ENCODE assay signal across 8 mouse cellular contexts in genomic region chr13:110018941-110019743, GRCm38 (mm10).
DNase-seq lines count a peak whose midpoint lies in the region; ATAC-seq and TF ChIP-seq lines count a peak whose summit lies in the region.

No protein-coding gene starts in this region.

- 13% methylated on average over 20 of the region's 20 CpGs for WGBS in heart, adult 2 months
- 1% methylated on average over 20 of the region's 20 CpGs for WGBS in forebrain, embryonic 13.5 days
- 2% methylated on average over 20 of the region's 20 CpGs for WGBS in intestine, postnatal 0 days
- 3% methylated on average over 20 of the region's 20 CpGs for WGBS in stomach, embryonic 15.5 days

- DNase-seq in heart, adult 2 months: peak in 1 of 2 experiments; percentile 24
- DNase-seq in heart, postnatal 25 days (ENCODE audit: low spot score): no peak
- DNase-seq in adrenal gland, adult 8-10 months: peak; percentile 32
- DNase-seq in lung, postnatal 14 days: peak; percentile 7
- DNase-seq in urinary bladder, adult 2 months (ENCODE audit: low spot score): no peak

- no peaks in the 10 kb centered on the region for H3K36me3 ChIP-seq in heart, adult 2 months (ENCODE audit: control insufficient read depth, insufficient read depth, low read length)
- H3K36me3 ChIP-seq in forebrain, embryonic 13.5 days (ENCODE audit: poor library complexity, severe bottlenecking): no peaks in the 10 kb centered on the region
- H3K36me3 ChIP-seq in intestine, postnatal 0 days (ENCODE audit: control insufficient read depth, insufficient read depth): no peaks in the 10 kb centered on the region
- no peaks in the 10 kb centered on the region for H3K36me3 ChIP-seq in stomach, embryonic 15.5 days

- H3K4me3 ChIP-seq in heart, adult 2 months: peak overlapping the region; percentile 50
- peak overlapping the region; percentile 43 for H3K4me3 ChIP-seq in forebrain, embryonic 13.5 days
- peak overlapping the region; percentile 41 for H3K4me3 ChIP-seq in intestine, postnatal 0 days (ENCODE audit: low read depth, low read length)
- H3K4me3 ChIP-seq in stomach, embryonic 15.5 days (replicated peaks): peak overlapping the region; percentile 36

- no peak for TF ChIP-seq CTCF in heart, adult 2 months (IDR thresholded peaks at IDR 0.05)
- no peak for TF ChIP-seq CTCF in intestine, postnatal 0 days (IDR thresholded peaks at IDR 0.05; ENCODE audit: low read depth)

- no peak for TF ChIP-seq POLR2A in heart, adult 2 months (IDR thresholded peaks at IDR 0.05; ENCODE audit: insufficient read depth, low read depth, low read length)

- no peak for TF ChIP-seq EP300 in heart, adult 2 months (IDR thresholded peaks at IDR 0.05; ENCODE audit: insufficient read depth, low read depth, low read length)

- no peaks in the 10 kb centered on the region for H3K9me3 ChIP-seq in forebrain, embryonic 13.5 days (replicated peaks)
- no peaks in the 10 kb centered on the region for H3K9me3 ChIP-seq in intestine, postnatal 0 days (ENCODE audit: control insufficient read depth)
- H3K9me3 ChIP-seq in stomach, embryonic 15.5 days: no peaks in the 10 kb centered on the region

- H3K4me2 ChIP-seq in forebrain, embryonic 13.5 days: peak overlapping the region; percentile 82
- peak overlapping the region; percentile 79 for H3K4me2 ChIP-seq in intestine, postnatal 0 days (replicated peaks; ENCODE audit: low read depth)
- H3K4me2 ChIP-seq in stomach, embryonic 15.5 days: peak overlapping the region; percentile 67

- H3K4me1 ChIP-seq in heart, adult 2 months (ENCODE audit: control insufficient read depth, insufficient read depth, low read length): peaks cover 3% of the 10 kb centered on the region
- H3K4me1 ChIP-seq in forebrain, embryonic 13.5 days: peaks cover 23% of the 10 kb centered on the region
- H3K4me1 ChIP-seq in intestine, postnatal 0 days (replicated peaks; ENCODE audit: control insufficient read depth, insufficient read depth, low read length): peaks cover 9% of the 10 kb centered on the region
- peaks cover 8% of the 10 kb centered on the region; the same call in 1 of the 2 replicates for H3K4me1 ChIP-seq in stomach, embryonic 15.5 days

- H3K79me2 ChIP-seq in heart, adult 2 months (replicated peaks; ENCODE audit: control insufficient read depth, insufficient read depth, low read length): no peaks in the 10 kb centered on the region

- no peak overlapping the region; the same call in 1 of the 2 replicates for H3K27ac ChIP-seq in heart, adult 2 months
- peak overlapping the region; percentile 54 for H3K27ac ChIP-seq in forebrain, embryonic 13.5 days
- H3K27ac ChIP-seq in intestine, postnatal 0 days (ENCODE audit: low read depth, low read length): no peak overlapping the region
- H3K27ac ChIP-seq in stomach, embryonic 15.5 days: no peak overlapping the region

- peak overlapping the region; percentile 17; the same call in 1 of the 2 replicates for H3K9ac ChIP-seq in heart, adult 2 months (ENCODE audit: low read depth, low read length)
- H3K9ac ChIP-seq in forebrain, embryonic 13.5 days: peak overlapping the region; percentile 64
- no peak overlapping the region for H3K9ac ChIP-seq in intestine, postnatal 0 days (ENCODE audit: low read depth, low read length)
- H3K9ac ChIP-seq in stomach, embryonic 15.5 days: no peak overlapping the region

- H3K27me3 ChIP-seq in heart, adult 2 months (ENCODE audit: control insufficient read depth, insufficient read depth, low read length): no peaks in the 10 kb centered on the region
- peaks cover 12% of the 10 kb centered on the region for H3K27me3 ChIP-seq in forebrain, embryonic 13.5 days
- H3K27me3 ChIP-seq in intestine, postnatal 0 days (replicated peaks; ENCODE audit: control insufficient read depth, insufficient read depth, low read length): 0 out of 2 replicates have a peak, but pooled peaks cover 12% of the 10 kb centered on the region
- no peaks in the 10 kb centered on the region for H3K27me3 ChIP-seq in stomach, embryonic 15.5 days (replicated peaks)

- ATAC-seq in forebrain, embryonic 13.5 days: peak; percentile 73
- 0 out of 2 replicates have a peak, but pooled peaks have one; percentile 13 for ATAC-seq in intestine, postnatal 0 days
- no peak for ATAC-seq in stomach, embryonic 15.5 days (ENCODE audit: insufficient read depth, low FRiP score, low read depth)

- intact Hi-C loops in heart, adult 2 months (cut with DNase I): loop anchor here (1.0 to 2.0 kb wide), 2 partner anchors 30 to 97 kb away; no protein-coding TSS in a partner anchor
- intact Hi-C loops in heart, postnatal 25 days (cut with DNase I): loop anchor here (1.0 to 5.0 kb wide), 2 partner anchors 97 to 242 kb away; no protein-coding TSS in a partner anchor

Comparison
In these comparisons a context has a peak if more than half of its experiments do, and no peak if none do; other contexts are left out.
1. DNase-seq: peak in adrenal gland, adult 8-10 months (single experiment) and lung, postnatal 14 days (single experiment); none in heart, postnatal 25 days (single experiment) and urinary bladder, adult 2 months (single experiment).
2. H3K9ac ChIP-seq: peak in heart, adult 2 months (single experiment) and forebrain, embryonic 13.5 days (single experiment); none in intestine, postnatal 0 days (single experiment) and stomach, embryonic 15.5 days (single experiment).
3. Peak in every context shown above with its lines, with median percentiles within 50 percentile points of each other: H3K4me3 ChIP-seq and H3K4me2 ChIP-seq.